Mouse (Mus musculus) stomach, postnatal 0 days (tissue): ENCODE results near the gene Rpl36.
"Not testable (repeated sequence)": the region's sequence is repeated elsewhere in the genome, so short reads cannot be mapped to it uniquely, and the experiment has no call there.

Experiments
- CTCF ChIP-seq: IDR thresholded peaks from 2 replicates; pipeline ENCODE4 v1.5.1; 2016; ENCODE audit warnings: antibody characterized with exemption, low read depth, mild to moderate bottlenecking, moderate library complexity
- EP300 ChIP-seq: optimal IDR thresholded peaks from 2 replicates; pipeline ENCODE3; 2016; ENCODE audit warnings: antibody characterized with exemption

- not testable (repeated sequence) for TF ChIP-seq CTCF, EP300
These were observed 16.9 kb downstream of the Rpl36 start for GRCm38 (mm10) chr17:56629800-56630781.
